ENCODE assay signal across 22 mouse cellular contexts in genomic region chr4:118257416-118257815, GRCm38 (mm10). TPM values are rescaled to one million over a fixed set of nuclear protein-coding genes. Genes with fewer than 3 reads are reported as not detected.
DNase-seq lines count a peak whose midpoint lies in the region; ATAC-seq and TF ChIP-seq lines count a peak whose summit lies in the region.
"Had no signal": no experiment of that assay in that cellular context is flagged by ENCODE, and none has a peak within 500 bp of the region (broad histone marks: within the 10 kb centered on the region; RNA-seq: fewer than 3 reads in every experiment).

No protein-coding gene starts in this region.

- no peak overlapping the region for H3K4me2 ChIP-seq in heart, postnatal 0 days (ENCODE audit: low read depth, low read length)
- H3K4me2 ChIP-seq in midbrain, embryonic 13.5 days (replicated peaks): no peak overlapping the region
- H3K4me2 ChIP-seq in midbrain, embryonic 16.5 days (ENCODE audit: low read length): no peak overlapping the region
- H3K4me2 ChIP-seq: embryonic facial prominence, embryonic 13.5 days; heart, embryonic 15.5 days; neural tube, embryonic 15.5 days had no signal

- H3K4me1 ChIP-seq in heart, postnatal 0 days (ENCODE audit: control insufficient read depth, insufficient read depth): peaks cover 12% of the 10 kb centered on the region
- peaks cover 50% of the 10 kb centered on the region for H3K4me1 ChIP-seq in midbrain, embryonic 13.5 days (replicated peaks)
- peaks cover 28% of the 10 kb centered on the region for H3K4me1 ChIP-seq in midbrain, embryonic 16.5 days (ENCODE audit: control insufficient read depth, insufficient read depth, low read length)

- DNase-seq in heart, postnatal 0 days (ENCODE audit: low spot score): no peak
- no peak for DNase-seq in heart, postnatal 4 days
- DNase-seq in thymus, adult 18-20 months: peak; percentile 59 to 68
- DNase-seq in thymus, postnatal 25 days: peak; percentile 71
- DNase-seq in c-Kit-positive CD71-positive TER-119-positive erythroid progenitor cells, embryonic 14.5 days (ENCODE audit: low spot score): no peak
- no peak for DNase-seq in testis, postnatal 14 days (ENCODE audit: low spot score)
- DNase-seq: adrenal gland, postnatal 10 days; cerebellum, adult 9-11 months; gastrocnemius, postnatal 36 days; layer of hippocampus, adult 9-11 months; left cerebral cortex, postnatal 4 days; liver, postnatal 0 days; lung, postnatal 10 days; right cerebral cortex, postnatal 25 days had no signal

- H3K36me3 ChIP-seq in heart, postnatal 0 days (replicated peaks; ENCODE audit: control insufficient read depth, insufficient read depth, low read length): peaks cover 24% of the 10 kb centered on the region
- H3K36me3 ChIP-seq in midbrain, embryonic 13.5 days: peaks cover 44% of the 10 kb centered on the region
- H3K36me3 ChIP-seq in midbrain, embryonic 16.5 days (ENCODE audit: control insufficient read depth, insufficient read depth, low read length): peaks cover 28% of the 10 kb centered on the region

- no peaks in the 10 kb centered on the region for H3K9me3 ChIP-seq in heart, postnatal 0 days (replicated peaks; ENCODE audit: control insufficient read depth, low read length)
- no peaks in the 10 kb centered on the region for H3K9me3 ChIP-seq in midbrain, embryonic 13.5 days
- H3K9me3 ChIP-seq in midbrain, embryonic 16.5 days (replicated peaks; ENCODE audit: control insufficient read depth, low read length, poor library complexity, severe bottlenecking): no peaks in the 10 kb centered on the region
- H3K9me3 ChIP-seq: embryonic facial prominence, embryonic 13.5 days; heart, embryonic 15.5 days; neural tube, embryonic 15.5 days had no signal

- H3K9ac ChIP-seq in heart, postnatal 0 days (replicated peaks; ENCODE audit: low read depth, low read length): no peak overlapping the region
- 0 out of 2 replicates have a peak overlapping the region, but pooled peaks have one; percentile 14 for H3K9ac ChIP-seq in midbrain, embryonic 13.5 days (replicated peaks)
- H3K9ac ChIP-seq in midbrain, embryonic 16.5 days (ENCODE audit: low read depth, low read length): no peak overlapping the region
- H3K9ac ChIP-seq: embryonic facial prominence, embryonic 13.5 days; heart, embryonic 15.5 days; liver, postnatal 0 days; neural tube, embryonic 15.5 days had no signal

- no peak for TF ChIP-seq CTCF in heart, postnatal 0 days (IDR thresholded peaks at IDR 0.05; ENCODE audit: low read depth)

- no peak for ATAC-seq in heart, postnatal 0 days (ENCODE audit: insufficient read depth, low read depth)
- no peak for ATAC-seq in midbrain, embryonic 13.5 days
- no peak for ATAC-seq in midbrain, embryonic 16.5 days
- ATAC-seq: activated CD4-positive, CD25-positive, alpha-beta regulatory T cell, adult 4 months; liver, postnatal 0 days; Patski had no signal

- peak overlapping the region; percentile 18; the same call in 1 of the 2 replicates for H3K27ac ChIP-seq in heart, postnatal 0 days (ENCODE audit: low read depth)
- H3K27ac ChIP-seq in midbrain, embryonic 13.5 days: peak overlapping the region; percentile 62; the same call in 1 of the 2 replicates
- no peak overlapping the region for H3K27ac ChIP-seq in midbrain, embryonic 16.5 days (ENCODE audit: low read length)
- H3K27ac ChIP-seq: embryonic facial prominence, embryonic 13.5 days; heart, embryonic 15.5 days; left cerebral cortex, adult 2 months had no signal

- WGBS in heart, postnatal 0 days: 76% methylated on average over 10 of the region's 10 CpGs
- WGBS in midbrain, embryonic 13.5 days: 89% methylated on average over 10 of the region's 10 CpGs
- 88% methylated on average over 10 of the region's 10 CpGs for WGBS in midbrain, embryonic 16.5 days

- no peak for TF ChIP-seq EP300 in heart, postnatal 0 days (IDR thresholded peaks at IDR 0.05; ENCODE audit: low read depth)

- no peak overlapping the region for H3K4me3 ChIP-seq in heart, postnatal 0 days (ENCODE audit: low read depth, low read length)
- no peak overlapping the region for H3K4me3 ChIP-seq in midbrain, embryonic 13.5 days (replicated peaks)
- no peak overlapping the region for H3K4me3 ChIP-seq in midbrain, embryonic 16.5 days (ENCODE audit: low read depth, low read length)
- H3K4me3 ChIP-seq: embryonic facial prominence, embryonic 13.5 days; heart, embryonic 15.5 days; left cerebral cortex, adult 2 months; neural tube, embryonic 15.5 days had no signal

- H3K27me3 ChIP-seq in heart, postnatal 0 days (ENCODE audit: control insufficient read depth, insufficient read depth, low read length): no peaks in the 10 kb centered on the region
- H3K27me3 ChIP-seq in midbrain, embryonic 13.5 days: no peaks in the 10 kb centered on the region
- no peaks in the 10 kb centered on the region for H3K27me3 ChIP-seq in midbrain, embryonic 16.5 days (ENCODE audit: control insufficient read depth, insufficient read depth, low read depth, low read length)
- H3K27me3 ChIP-seq: embryonic facial prominence, embryonic 13.5 days; heart, embryonic 15.5 days; neural tube, embryonic 15.5 days; Patski had no signal

RNA-seq across cellular contexts. Expression of gene Ptprf, which starts 33.8 kb away (rescaled TPM):
- total RNA-seq in heart, postnatal 0 days (2014; rRNA removed; ENCODE audit: low replicate concordance): 33.7 and 40.8 TPM in 2 replicates
- 5.2 and 5.9 TPM in 2 replicates for polyA plus RNA-seq in heart, postnatal 0 days (2015; fragmentation: Nextera tagmentation; extraction: Ambion mirVana)
- total RNA-seq in heart, postnatal 4 days (2021): 10 to 100 TPM; 39.4 to 40.7 TPM
- 80.3 and 91.8 TPM in 2 replicates for polyA plus RNA-seq in midbrain, embryonic 13.5 days (2015; fragmentation: Nextera tagmentation; extraction: Ambion mirVana)
- 78.9 and 85.5 TPM in 2 replicates for polyA plus RNA-seq in midbrain, embryonic 16.5 days (2015; fragmentation: Nextera tagmentation; extraction: Ambion mirVana)

Comparison
In these comparisons a context has a peak if more than half of its experiments do, and no peak if none do; other contexts are left out.
1. DNase-seq: peak in thymus, adult 18-20 months (2 of 2) and thymus, postnatal 25 days (single experiment); none in heart, postnatal 0 days (single experiment), heart, postnatal 4 days (single experiment), c-Kit-positive CD71-positive TER-119-positive erythroid progenitor cells, embryonic 14.5 days (single experiment) and testis, postnatal 14 days (single experiment).
2. RNA of gene Ptprf, which starts 33.8 kb away (polyA plus RNA-seq): 80.3 to 91.8 TPM in midbrain, embryonic 13.5 days and 78.9 to 85.5 TPM in midbrain, embryonic 16.5 days; 5.2 to 5.9 TPM in heart, postnatal 0 days; every median in the first group is over 10 times any median in the second.